19 mouse cellular contexts compared by ENCODE assay signal in genomic region chr2:61123046-61123806, GRCm38 (mm10).
DNase-seq lines count a peak whose midpoint lies in the region; ATAC-seq lines count a peak whose summit lies in the region.
"Had no signal": no experiment of that assay in that cellular context is flagged by ENCODE, and none has a peak within 500 bp of the region (broad histone marks: within the 10 kb centered on the region; RNA-seq: fewer than 3 reads in every experiment).

No protein-coding gene starts in this region.

- 0 out of 2 replicates have a peak, but pooled peaks have one; percentile 22 for ATAC-seq in granulocyte monocyte progenitor cell, adult 5-6 weeks (replicated peaks; ENCODE audit: poor library complexity, severe bottlenecking)
- peak; percentile 43; the same call in 1 of the 2 replicates for ATAC-seq in megakaryocyte, adult 5-6 weeks (ENCODE audit: poor library complexity, severe bottlenecking)
- ATAC-seq: CD4-positive, CD25-positive, alpha-beta regulatory T cell, adult 4 months; forebrain, embryonic 15.5 days; hindbrain, embryonic 16.5 days; intestine, embryonic 15.5 days had no signal

- peak; percentile 65 to 72 for DNase-seq in cerebellum, postnatal 14 days
- no peak for DNase-seq in cerebellum, adult 11 months
- peak; percentile 71 for DNase-seq in heart, adult 11 months
- no peak for DNase-seq in heart, adult 8-10 months (ENCODE audit: low spot score)
- DNase-seq in ovary, postnatal 36 days (ENCODE audit: low spot score): no peak
- DNase-seq: adrenal gland, adult 2 months; adrenal gland, postnatal 14 days; cerebellum, adult 18-20 months; embryo, embryonic 11 days; gastrocnemius, postnatal 25 days; heart, postnatal 10 days; heart, postnatal 36 days; kidney, adult 11 months had no signal

Comparison
In these comparisons a context has a peak if more than half of its experiments do, and no peak if none do; other contexts are left out.
1. DNase-seq: peak in cerebellum, postnatal 14 days (2 of 2) and heart, adult 11 months (single experiment); none in cerebellum, adult 11 months (single experiment), heart, adult 8-10 months (single experiment) and ovary, postnatal 36 days (single experiment).